Mouse (Mus musculus) CH12.LX (cell line): ENCODE results near the gene Capn8. TPM values are rescaled to one million over a fixed set of nuclear protein-coding genes. Genes with fewer than 3 reads are reported as not detected.

Source experiments
- DNase-seq: peaks from one replicate; pipeline ENCODE4 v3.0.0-alpha.2; 2013; ENCODE audit errors: extremely low read depth
- H3K27ac ChIP-seq: 2 replicates; pipeline ENCODE4 v1.5.1; 2012; ENCODE audit warnings: low read depth, mild to moderate bottlenecking, control low read depth, moderate library complexity; ENCODE audit not compliant: insufficient read depth
- H3K27me3 ChIP-seq: replicated peaks from 2 replicates; pipeline ENCODE3; 2012; ENCODE audit warnings: inconsistent platforms
- H3K36me3 ChIP-seq, 2 experiments: replicated peaks in 1 of 2; 2 replicates each; pipeline versions ENCODE3 to v1.6.1; 2012; ENCODE audit warnings: inconsistent platforms in 1 of 2, low read length in 1 of 2, mild to moderate bottlenecking in 1 of 2, mixed read lengths in 1 of 2, moderate library complexity in 1 of 2; ENCODE audit not compliant: control insufficient read depth in 1 of 2, insufficient read depth in 1 of 2
- H3K4me1 ChIP-seq, 2 experiments: 2 replicates each; pipeline ENCODE4 v1.6.1; 2012; ENCODE audit warnings: inconsistent platforms in 1 of 2, moderate library complexity in 1 of 2; ENCODE audit not compliant: insufficient read depth in 2 of 2, control insufficient read depth in 1 of 2
- H3K4me2 ChIP-seq: 2 replicates; pipeline ENCODE4 v1.6.1; 2012; ENCODE audit warnings: low read depth, mild to moderate bottlenecking, control low read depth; ENCODE audit not compliant: poor library complexity, insufficient read depth, severe bottlenecking
- H3K4me3 ChIP-seq, 3 experiments: fragments of 150-350 bp in 1 of 3; sonication (generic) in 1 of 3; replicated peaks in 1 of 3; 2 replicates each; pipeline versions ENCODE3 to v1.5.1; 2011 to 2012; ENCODE audit warnings: low read depth in 2 of 3, low read length in 2 of 3, mild to moderate bottlenecking in 2 of 3, moderate library complexity in 2 of 3, control low read depth in 1 of 3, improper control_type of control experiment in 1 of 3, inconsistent platforms in 1 of 3, mixed read lengths in 1 of 3; ENCODE audit not compliant: poor library complexity in 1 of 3
- H3K79me2 ChIP-seq: replicated peaks from 2 replicates; pipeline ENCODE4 v1.6.1; 2012; ENCODE audit warnings: mild to moderate bottlenecking, moderate library complexity; ENCODE audit not compliant: control insufficient read depth, poor library complexity, insufficient read depth, severe bottlenecking; ENCODE audit errors: extremely low read depth
- H3K9ac ChIP-seq: 2 replicates; pipeline ENCODE4 v1.6.1; 2012; ENCODE audit warnings: low read depth, mild to moderate bottlenecking, control low read depth, moderate library complexity; ENCODE audit not compliant: insufficient read depth
- H3K9me3 ChIP-seq: replicated peaks from 2 replicates; pipeline ENCODE3; 2012; ENCODE audit warnings: low read length, inconsistent platforms, mixed read lengths
- BHLHE40 ChIP-seq: IDR thresholded peaks from 2 replicates; pipeline ENCODE4 v1.6.1; 2011; ENCODE audit warnings: mild to moderate bottlenecking, low read depth, low read length, improper control_type of control experiment
- CHD1 ChIP-seq: IDR thresholded peaks from 2 replicates; pipeline ENCODE4 v1.6.1; 2012; ENCODE audit warnings: low read depth, low read length, improper control_type of control experiment, inconsistent platforms
- E2F4 ChIP-seq: IDR thresholded peaks from 2 replicates; pipeline ENCODE4 v1.6.1; 2011; ENCODE audit warnings: low read depth, low read length, improper control_type of control experiment; ENCODE audit not compliant: insufficient replicate concordance
- ELF1 ChIP-seq: IDR thresholded peaks from 2 replicates; pipeline ENCODE4 v1.6.1; 2014; ENCODE audit warnings: low read depth, mild to moderate bottlenecking, inconsistent platforms, low read length, improper control_type of control experiment
- EP300 ChIP-seq: IDR thresholded peaks from 2 replicates; pipeline ENCODE4 v1.6.1; 2011; ENCODE audit warnings: low read length, improper control_type of control experiment
- ETS1 ChIP-seq: conservative IDR thresholded peaks from 2 replicates; pipeline ENCODE4 v1.6.1; 2012; ENCODE audit warnings: low read depth, mild to moderate bottlenecking, inconsistent platforms, low read length, improper control_type of control experiment, moderate library complexity
- HCFC1 ChIP-seq: IDR thresholded peaks from 2 replicates; pipeline ENCODE4 v1.6.1; 2012; ENCODE audit warnings: low read depth, mild to moderate bottlenecking, inconsistent platforms, low read length, improper control_type of control experiment
- IRF4 ChIP-seq: IDR thresholded peaks from 2 replicates; pipeline ENCODE4 v1.6.1; 2014; ENCODE audit warnings: low read depth, mild to moderate bottlenecking, inconsistent platforms, low read length, improper control_type of control experiment
- JUN ChIP-seq: IDR thresholded peaks from 2 replicates; pipeline ENCODE4 v1.6.1; 2011; ENCODE audit warnings: low read depth, mild to moderate bottlenecking, low read length, improper control_type of control experiment, moderate library complexity; ENCODE audit not compliant: insufficient read depth
- MAFK ChIP-seq: IDR thresholded peaks from 2 replicates; pipeline ENCODE4 v1.6.1; 2011; ENCODE audit warnings: low read length, improper control_type of control experiment; ENCODE audit not compliant: insufficient replicate concordance
- RAD21 ChIP-seq: IDR thresholded peaks from 2 replicates; pipeline ENCODE4 v1.6.1; 2011; ENCODE audit warnings: low read depth, mild to moderate bottlenecking, low read length, improper control_type of control experiment, moderate library complexity
- RCOR1 ChIP-seq: conservative IDR thresholded peaks from 2 replicates; pipeline ENCODE4 v1.6.1; 2012; ENCODE audit warnings: low read depth, mild to moderate bottlenecking, inconsistent platforms, low read length, improper control_type of control experiment
- SMC3 ChIP-seq: IDR thresholded peaks from 2 replicates; pipeline ENCODE4 v1.6.1; 2011; ENCODE audit warnings: low read depth, low read length, improper control_type of control experiment
- TBP ChIP-seq: conservative IDR thresholded peaks from 2 replicates; pipeline ENCODE4 v1.6.1; 2011; ENCODE audit warnings: low read depth, low read length, improper control_type of control experiment
- TCF12 ChIP-seq: IDR thresholded peaks from 2 replicates; pipeline ENCODE4 v1.6.1; 2014; ENCODE audit warnings: low read depth, mild to moderate bottlenecking, inconsistent platforms, low read length, improper control_type of control experiment
- dilution Hi-C: fragments of 300-500 bp; cut with MboI; formaldehyde crosslinking; loops from 2 replicates; pipeline ENCODE4 v1.14.3; 2020; ENCODE audit warnings: low sequenced_read_pairs; ENCODE audit not compliant: extremely low pct_unique_long_range_greater_than_20kb, extremely low pct_ligation_motif_present
- in situ Hi-C: fragments of 300-500 bp; cut with MboI; formaldehyde crosslinking; loops from 3 replicates; pipeline ENCODE4 v1.14.3; 2019; ENCODE audit warnings: low sequenced_read_pairs, low pct_ligation_motif_present, low pct_unique_long_range_greater_than_20kb, mixed read lengths
- polyA plus RNA-seq: library from polyadenylated mRNA; unstranded; fragments of >175 nt; gene quantifications from 2 replicates; pipeline ENCODE4 v1.2.1, GENCODE M21; 2012; ENCODE audit warnings: low read depth; ENCODE audit not compliant: insufficient read length
- total RNA-seq, 2 experiments: library from RNA; depleted of rRNA; stranded (reverse); fragments of 300-350 nt in 1 of 2; fragments of >200 nt in 1 of 2; gene quantifications; 2 replicates each; pipeline ENCODE4 v1.2.3; 2012 to 2014

Gene Capn8
- total and polyA plus RNA-seq, 3 experiments, result not detected

DNA sequence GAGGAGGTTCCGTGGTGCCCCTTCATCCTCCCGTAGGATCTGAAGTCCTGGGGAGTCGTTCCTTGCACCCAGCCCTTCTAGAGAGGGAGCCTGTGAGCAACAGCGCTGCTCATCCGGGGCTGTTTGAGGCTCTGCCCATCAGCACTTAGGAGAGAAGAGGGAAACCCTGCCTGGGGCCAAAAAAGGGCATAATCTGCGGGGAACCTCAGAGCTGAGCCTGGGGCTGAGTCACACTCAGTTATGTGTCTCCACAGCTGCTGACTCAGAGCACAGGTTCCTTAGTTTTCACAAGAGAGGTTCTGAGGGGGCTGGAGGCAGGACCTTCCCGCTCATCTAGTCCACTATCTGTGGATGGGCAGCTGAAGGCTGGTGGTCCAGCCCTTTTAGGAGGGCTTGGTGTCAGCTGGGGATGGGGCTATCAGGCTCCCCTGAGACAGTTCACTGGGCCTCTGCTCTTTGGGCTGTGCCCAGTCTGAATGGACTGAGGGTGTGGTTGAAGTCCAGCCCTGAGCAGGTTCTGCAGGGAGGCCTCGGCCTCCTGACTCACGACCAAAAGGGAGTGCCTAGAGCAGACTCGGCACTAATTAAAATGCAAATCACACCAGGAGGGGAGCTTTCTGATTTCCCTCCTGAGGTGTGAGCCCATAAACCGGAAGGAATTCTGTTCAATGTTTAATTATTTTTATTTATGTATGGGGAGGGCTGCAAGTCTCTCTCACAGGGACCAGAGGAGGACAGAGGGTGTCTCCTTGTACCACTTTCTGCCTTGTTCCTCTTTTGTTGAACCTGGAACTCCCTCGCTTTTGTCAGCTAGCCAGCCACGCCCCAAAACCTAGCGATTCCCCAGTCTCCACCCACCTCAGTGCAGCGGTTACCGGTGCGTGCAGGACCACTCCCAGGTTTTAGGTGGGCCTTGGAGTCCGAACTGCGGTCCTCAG, 36.6 kb upstream of the Capn8 start:
- TF ChIP-seq HCFC1, result no peak
- no peak for TF ChIP-seq CHD1
- peak; percentile 60 for TF ChIP-seq ETS1
- TF ChIP-seq EP300, result peak; percentile 40; the same call in 1 of the 2 replicates
- TF ChIP-seq ELF1, result 0 out of 2 replicates have a peak, but pooled peaks have one; percentile 16
- no peak for TF ChIP-seq E2F4
- no peak for TF ChIP-seq RCOR1
- TF ChIP-seq SMC3, result no peak
- TF ChIP-seq BHLHE40, result no peak
- 0 out of 2 replicates have a peak, but pooled peaks have one; percentile 53 for TF ChIP-seq TBP
- TF ChIP-seq MAFK, result peak; percentile 30; the same call in 1 of the 2 replicates
- TF ChIP-seq IRF4, result peak; percentile 52; the same call in 1 of the 2 replicates
- TF ChIP-seq TCF12, result peak; percentile 13; the same call in 1 of the 2 replicates
- DNase-seq, result peak; percentile 69
- Histone ChIP-seq H3K79me2 (no peaks in the 10 kb centered on the region), H3K9me3 (peaks cover 8% of the 10 kb centered on the region), H3K36me3 (no peaks in the 10 kb centered on the region), H3K4me3 (peak overlapping the region; percentile 24 to 35 (median 24)), H3K9ac (no peak overlapping the region; the same call in 1 of the 2 replicates), H3K4me1 (peaks cover 3 to 18% of the 10 kb centered on the region in 2 experiments; a peak in 3 of 4 replicates), H3K27me3 (peaks cover 22% of the 10 kb centered on the region), H3K4me2 (peak overlapping the region; percentile 70), H3K27ac (no peak overlapping the region)
- dilution Hi-C loops, result no loop called here
- in situ Hi-C loops, result no loop called here

DNA sequence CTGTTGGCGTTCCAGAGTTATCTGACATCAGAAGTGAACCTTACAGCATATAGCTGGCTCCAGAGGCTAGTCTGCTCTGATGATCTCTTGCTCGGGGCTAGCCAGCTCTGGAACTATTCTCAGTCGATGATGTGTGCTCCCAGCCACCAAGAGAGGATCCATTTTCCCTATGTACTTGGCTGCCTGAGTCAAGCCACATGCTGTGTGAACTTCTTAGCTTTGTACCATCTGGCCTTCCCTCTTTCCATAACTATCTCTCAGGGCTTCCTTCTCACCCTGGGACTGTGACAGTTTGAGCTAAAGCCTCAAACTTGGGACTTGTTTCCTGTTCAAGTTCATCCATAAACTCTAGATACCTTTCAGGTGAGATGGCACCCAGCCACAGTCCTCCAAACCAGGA, 31.2 kb upstream of the Capn8 start:
- H3K36me3 ChIP-seq, result no peaks in the 10 kb centered on the region
- in situ Hi-C loops (no loop called here), dilution Hi-C loops (no loop called here)
- H3K4me2 ChIP-seq, result no peak overlapping the region
- no peak overlapping the region for H3K9ac ChIP-seq
- no peaks in the 10 kb centered on the region for H3K79me2 ChIP-seq
- TF ChIP-seq JUN (no peak), RAD21 (no peak)
- H3K27ac ChIP-seq, result no peak overlapping the region
- H3K4me1 ChIP-seq, result peaks cover 0 to 4% of the 10 kb centered on the region in 2 experiments; a peak in 1 of 4 replicates
- no peak overlapping the region for H3K4me3 ChIP-seq
- peaks cover 14% of the 10 kb centered on the region for H3K9me3 ChIP-seq
- DNase-seq, result no peak
- H3K27me3 ChIP-seq, result peaks cover 23% of the 10 kb centered on the region
